Mouse (Mus musculus): ENCODE measurements around the gene Olfr78.

DNA sequence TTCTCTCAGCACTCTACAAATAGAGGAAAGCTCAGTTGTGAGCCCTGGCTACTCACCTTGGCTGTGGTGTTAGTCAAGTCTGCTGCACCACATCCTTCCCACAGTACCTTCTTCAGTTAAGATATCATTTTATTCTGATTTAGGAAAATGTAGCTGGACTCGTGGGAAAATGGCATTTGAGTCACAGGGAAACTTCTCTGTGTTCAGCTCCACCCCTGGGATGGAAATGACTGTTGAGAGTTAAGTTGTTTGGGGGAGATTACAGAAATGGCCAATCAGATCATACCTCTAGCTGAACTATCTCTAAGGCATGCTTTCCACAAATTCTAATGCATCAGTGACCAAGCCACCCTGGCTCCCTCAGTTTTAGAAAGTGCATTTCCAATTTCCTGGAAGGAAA, 40.3 kb downstream of the Olfr78 start, which contains the start of gene Olfr33:
- TF ChIP-seq POLR2A (IDR thresholded peaks at IDR 0.05; ENCODE audit: borderline replicate concordance, extremely low read depth, low read depth, low read length) = no peak
- no peak for TF ChIP-seq CTCF (IDR thresholded peaks at IDR 0.05; ENCODE audit: insufficient read depth, low read length)
